Mouse (Mus musculus) hindbrain, postnatal 0 days (tissue): ENCODE measurements around the gene Majin. TPM values are rescaled to one million over a fixed set of nuclear protein-coding genes. Genes with fewer than 3 reads are reported as not detected.
A peak's percentile ranks its signal among the peaks of the same experiment; 100 is the strongest.

Experiments
- ATAC-seq: fragments of 200-750 bp; cut with Nextera tagmentation; 2 replicates; pipeline ENCODE4 v1.8.0; 2017; ENCODE audit warnings: mild to moderate bottlenecking, moderate TSS enrichment, moderate library complexity
- DNase-seq: peaks from one replicate; pipeline ENCODE4 v3.0.0-alpha.2; 2015; ENCODE audit warnings: low spot score
- H3K27ac ChIP-seq: fragments of 300-500 bp; sonication (generic); 2 replicates; pipeline ENCODE4 v1.5.1; 2014; ENCODE audit warnings: mild to moderate bottlenecking
- H3K27me3 ChIP-seq: fragments of 300-500 bp; sonication (generic); 2 replicates; pipeline ENCODE4 v1.6.1; 2014; ENCODE audit warnings: low read length, mixed read lengths; ENCODE audit not compliant: insufficient read depth
- H3K36me3 ChIP-seq: fragments of 300-500 bp; sonication (generic); 2 replicates; pipeline ENCODE4 v1.6.1; 2014; ENCODE audit warnings: low read length, mixed read lengths; ENCODE audit not compliant: insufficient read depth
- H3K4me1 ChIP-seq: fragments of 300-500 bp; sonication (generic); 2 replicates; pipeline ENCODE4 v1.6.1; 2014; ENCODE audit warnings: antibody characterized with exemption, low read length, mixed read lengths; ENCODE audit not compliant: insufficient read depth
- H3K4me2 ChIP-seq: fragments of 300-500 bp; sonication (generic); 2 replicates; pipeline ENCODE4 v1.6.1; 2014; ENCODE audit warnings: low read depth, mild to moderate bottlenecking, low read length, moderate library complexity, mixed read lengths
- H3K4me3 ChIP-seq: fragments of 300-500 bp; sonication (generic); 2 replicates; pipeline ENCODE4 v1.5.1; 2014; ENCODE audit warnings: low read length
- H3K9ac ChIP-seq: fragments of 300-500 bp; sonication (generic); replicated peaks from 2 replicates; pipeline ENCODE4 v1.6.1; 2014; ENCODE audit warnings: mild to moderate bottlenecking, low read length, moderate library complexity, mixed read lengths
- H3K9me3 ChIP-seq: fragments of 300-500 bp; sonication (generic); 2 replicates; pipeline ENCODE4 v1.6.1; 2016; ENCODE audit warnings: low read length, mixed read lengths
- CTCF ChIP-seq: IDR thresholded peaks from 2 replicates; pipeline ENCODE4 v1.5.1; 2016; ENCODE audit warnings: antibody characterized with exemption, control low read depth, low read depth
- WGBS: fragments of 180-500 bp; shearing (Covaris S2); extraction: QIAGEN DNeasy Blood & Tissue Kit; methylation state at CpG from one replicate; pipeline ENCODE4 v1.1.7; 2014; 5-methylcytosine and 5-hydroxymethylcytosine counted together
- polyA plus RNA-seq: library from polyadenylated mRNA; unstranded; fragments of >200 nt; fragmentation: Nextera tagmentation; extraction: Ambion mirVana; gene quantifications from 2 replicates; pipeline ENCODE4 v1.2.1, GENCODE M21; 2015
- total RNA-seq: library from RNA; depleted of rRNA; stranded (reverse); fragments of >200 nt; gene quantifications from 2 replicates; pipeline ENCODE4 v1.2.3, GENCODE M21; 2014

Gene Majin
- total and polyA plus RNA-seq, 2 experiments from 2014 or later, result not detected

DNA sequence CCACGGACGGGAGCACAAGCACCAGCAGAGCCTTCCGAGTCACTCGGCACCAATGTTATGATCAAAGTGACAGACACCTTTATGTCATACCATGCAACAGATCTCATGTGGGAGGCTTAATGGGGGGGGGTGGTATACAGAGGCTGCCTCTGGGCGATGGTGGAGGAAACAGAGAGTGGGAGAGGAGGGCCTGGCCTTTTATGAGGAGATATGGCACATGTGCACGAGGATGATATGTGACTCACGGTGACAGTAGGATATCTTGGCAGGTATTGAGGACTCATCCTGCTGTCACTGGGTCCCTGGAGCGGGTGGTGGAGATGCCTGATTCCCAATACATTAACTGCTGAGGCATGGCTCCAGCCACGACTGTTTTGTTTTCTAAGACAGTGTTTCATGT, 29.0 kb upstream of the Majin start:
- TF ChIP-seq CTCF, result no peak
- Histone ChIP-seq H3K27ac (no peak overlapping the region), H3K4me3 (no peak overlapping the region), H3K9ac (no peak overlapping the region), H3K4me1 (no peaks in the 10 kb centered on the region), H3K4me2 (no peak overlapping the region), H3K36me3 (no peaks in the 10 kb centered on the region), H3K9me3 (no peaks in the 10 kb centered on the region), H3K27me3 (no peaks in the 10 kb centered on the region)
- WGBS, result 80% methylated on average over 9 of the region's 9 CpGs
- DNase-seq (no peak), ATAC-seq (no peak)

GRCm38 (mm10) chr19:6156372-6156771, 27.8 kb upstream of the Majin start:
- Histone ChIP-seq H3K36me3 (no peaks in the 10 kb centered on the region), H3K4me1 (no peaks in the 10 kb centered on the region), H3K27ac (no peak overlapping the region), H3K4me2 (no peak overlapping the region), H3K27me3 (no peaks in the 10 kb centered on the region), H3K9ac (no peak overlapping the region), H3K4me3 (no peak overlapping the region), H3K9me3 (no peaks in the 10 kb centered on the region)
- peak; percentile 25 for TF ChIP-seq CTCF
- DNase-seq (no peak), ATAC-seq (no peak)
- WGBS, result 60% methylated on average over 8 of the region's 8 CpGs

DNA sequence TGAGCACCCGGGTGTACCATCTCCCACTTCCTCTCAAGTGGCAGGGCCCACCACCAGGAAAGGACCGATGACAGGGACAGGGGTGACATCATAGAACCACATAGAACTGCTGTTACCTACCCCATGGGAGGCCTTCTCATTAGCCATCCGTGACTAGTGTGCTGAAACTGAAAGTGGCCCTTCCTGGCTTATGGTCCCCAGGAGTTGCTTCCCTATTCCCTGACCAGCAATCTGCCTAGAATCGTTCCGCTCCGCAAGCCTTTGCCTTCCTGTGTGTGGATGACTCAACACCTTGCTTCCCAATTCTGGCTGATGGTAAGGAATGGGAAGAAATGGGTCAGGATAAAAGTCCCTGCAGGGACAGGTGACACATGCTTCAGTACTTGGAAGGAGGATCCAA, 27.0 kb upstream of the Majin start:
- no peaks in the 10 kb centered on the region for H3K9me3 ChIP-seq
- 75% methylated on average over 6 of the region's 6 CpGs for WGBS

GRCm38 (mm10) chr19:6163872-6164547, 20.2 kb upstream of the Majin start:
- ATAC-seq, result no peak
- Histone ChIP-seq H3K4me3 (no peak overlapping the region), H3K9me3 (no peaks in the 10 kb centered on the region), H3K4me1 (no peaks in the 10 kb centered on the region), H3K4me2 (no peak overlapping the region), H3K9ac (no peak overlapping the region), H3K27ac (no peak overlapping the region), H3K27me3 (no peaks in the 10 kb centered on the region), H3K36me3 (no peaks in the 10 kb centered on the region)
- 72% methylated on average over 10 of the region's 10 CpGs for WGBS
- no peak for DNase-seq
- TF ChIP-seq CTCF, result no peak

More for the DNA sequence above, 27.0 kb upstream of the Majin start:
- DNase-seq, result no peak
- Histone ChIP-seq H3K36me3 (no peaks in the 10 kb centered on the region), H3K27me3 (no peaks in the 10 kb centered on the region), H3K4me2 (no peak overlapping the region), H3K4me1 (no peaks in the 10 kb centered on the region), H3K9ac (no peak overlapping the region), H3K4me3 (no peak overlapping the region), H3K27ac (no peak overlapping the region)
- 0 out of 2 replicates have a peak, but pooled peaks have one; percentile 38 for ATAC-seq
- TF ChIP-seq CTCF, result no peak

GRCm38 (mm10) chr19:6166750-6167149, 17.4 kb upstream of the Majin start:
- H3K9ac ChIP-seq, result no peak overlapping the region
- no peak overlapping the region for H3K4me2 ChIP-seq
- no peaks in the 10 kb centered on the region for H3K9me3 ChIP-seq
- no peaks in the 10 kb centered on the region for H3K36me3 ChIP-seq
- no peak overlapping the region for H3K27ac ChIP-seq
- no peak for DNase-seq
- ATAC-seq, result no peak
- H3K4me3 ChIP-seq, result no peak overlapping the region
- no peak for TF ChIP-seq CTCF
- 71% methylated on average over 4 of the region's 4 CpGs for WGBS
- no peaks in the 10 kb centered on the region for H3K4me1 ChIP-seq
- no peaks in the 10 kb centered on the region for H3K27me3 ChIP-seq

GRCm38 (mm10) chr19:6171215-6171614, 13.0 kb upstream of the Majin start:
- Histone ChIP-seq H3K4me1 (no peaks in the 10 kb centered on the region), H3K27me3 (no peaks in the 10 kb centered on the region), H3K9ac (no peak overlapping the region), H3K36me3 (no peaks in the 10 kb centered on the region), H3K9me3 (no peaks in the 10 kb centered on the region), H3K27ac (no peak overlapping the region), H3K4me3 (no peak overlapping the region), H3K4me2 (no peak overlapping the region)
- ATAC-seq, result no peak
- TF ChIP-seq CTCF, result no peak
- DNase-seq, result no peak
- WGBS, result 81% methylated on average over 8 of the region's 8 CpGs

DNA sequence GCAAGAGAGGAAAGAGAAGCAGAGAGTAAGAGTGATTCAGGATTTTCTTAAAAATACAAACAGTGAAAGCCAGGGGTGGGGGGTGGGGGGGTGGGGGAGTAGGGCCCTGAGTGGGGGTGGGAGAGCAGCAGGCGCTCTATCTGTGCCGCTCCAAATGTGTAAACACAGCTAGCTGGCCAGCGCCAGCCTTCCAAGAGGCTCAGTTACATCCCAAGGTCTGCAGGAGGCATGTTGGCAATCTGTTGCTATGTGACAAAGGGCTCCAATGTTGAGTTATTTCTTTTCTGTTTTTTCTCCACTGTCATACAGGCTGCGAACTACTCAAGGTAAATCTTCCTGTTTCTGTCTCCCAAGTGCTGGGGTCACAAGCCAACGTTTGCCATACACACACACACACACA, 9.4 kb upstream of the Majin start:
- ATAC-seq (peak; percentile 29; the same call in 1 of the 2 replicates), DNase-seq (peak; percentile 15)

More for the DNA sequence above, 9.4 kb upstream of the Majin start:
- Histone ChIP-seq H3K4me1 (no peaks in the 10 kb centered on the region), H3K4me2 (no peak overlapping the region), H3K4me3 (no peak overlapping the region), H3K9me3 (no peaks in the 10 kb centered on the region), H3K27ac (no peak overlapping the region), H3K9ac (no peak overlapping the region), H3K27me3 (no peaks in the 10 kb centered on the region), H3K36me3 (no peaks in the 10 kb centered on the region)
- 35% methylated on average over 5 of the region's 5 CpGs for WGBS
- TF ChIP-seq CTCF, result no peak
